Mouse (Mus musculus) spleen, postnatal 36 days (tissue): Measurements from ENCODE around the gene Nipal3.
A peak's percentile ranks its signal among the peaks of the same experiment; 100 is the strongest.

Source experiments
- DNase-seq, 2 experiments: peaks; one replicate each; pipeline ENCODE4 v3.0.0; 2022; ENCODE audit warnings: low spot score in 2 of 2, mixed read lengths in 1 of 2

Gene Nipal3

DNA sequence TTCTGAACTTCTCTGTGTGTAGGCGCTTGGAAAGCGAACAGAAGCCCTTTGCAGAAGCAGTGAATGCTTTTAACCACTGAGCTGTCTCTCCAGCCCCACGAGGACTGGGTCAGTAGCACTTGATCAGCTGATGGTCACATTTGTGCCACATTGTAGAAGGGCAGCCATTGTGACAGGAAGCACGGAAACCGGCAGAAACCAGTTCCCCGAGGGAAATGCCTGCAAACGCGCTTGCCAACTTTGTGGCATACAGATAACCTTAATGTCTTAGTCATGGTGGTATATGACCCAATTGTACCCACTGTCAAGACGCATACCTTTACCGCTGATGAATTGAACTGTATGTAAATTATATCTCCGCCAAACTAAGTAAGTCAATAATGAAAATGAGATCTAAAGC is 11.0 kb upstream of the Nipal3 start:
- DNase-seq = no peak

DNA sequence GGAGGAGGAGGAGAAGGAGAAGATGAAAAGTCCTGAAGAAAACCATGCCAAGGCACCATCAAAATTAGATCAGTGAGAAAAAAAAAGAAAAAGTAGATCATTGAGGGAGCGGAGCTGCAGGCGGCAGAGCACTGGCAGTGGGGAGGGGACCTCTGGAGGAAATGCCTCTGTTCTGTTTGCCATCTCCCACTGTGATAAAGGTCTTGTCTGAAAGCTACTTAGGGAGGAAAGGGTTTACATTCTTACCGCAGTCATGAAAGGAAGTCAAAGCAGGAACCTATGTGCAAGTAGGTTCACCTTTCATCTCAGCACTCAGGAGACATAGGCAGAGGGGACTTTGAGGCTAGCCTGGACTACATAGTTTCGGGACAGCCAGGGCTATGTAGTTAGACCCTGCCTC is 6.7 kb upstream of the Nipal3 start:
- DNase-seq = no peak

DNA sequence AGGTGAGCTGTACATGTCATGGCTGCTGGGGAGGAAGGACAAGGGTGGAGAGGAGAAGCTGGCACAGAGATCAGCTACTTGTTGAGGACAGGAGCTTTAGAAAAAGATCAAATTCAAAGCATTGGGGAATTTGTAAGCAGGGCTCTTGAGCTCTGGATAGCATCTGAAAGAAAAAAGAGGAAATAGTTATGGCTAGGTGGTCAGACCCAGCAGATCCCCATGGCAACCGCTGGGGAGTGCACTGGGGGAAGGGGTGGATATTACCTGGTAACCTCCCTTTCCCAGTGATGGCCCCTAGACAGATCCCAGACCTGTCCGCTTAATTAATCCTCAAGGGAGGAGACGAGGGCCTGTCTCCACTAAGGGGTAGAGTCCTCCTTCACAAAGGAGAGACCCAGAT is 5.0 kb upstream of the Nipal3 start:
- DNase-seq = peak; percentile 63 to 64

- no peak for DNase-seq
Observed at GRCm38 (mm10) chr4:135498136-135498535, 3.3 kb upstream of the Nipal3 start.

- DNase-seq = peak in 1 of 2 experiments; percentile 21
Observed at GRCm38 (mm10) chr4:135495810-135496209, 972 bp upstream of the Nipal3 start.

DNA sequence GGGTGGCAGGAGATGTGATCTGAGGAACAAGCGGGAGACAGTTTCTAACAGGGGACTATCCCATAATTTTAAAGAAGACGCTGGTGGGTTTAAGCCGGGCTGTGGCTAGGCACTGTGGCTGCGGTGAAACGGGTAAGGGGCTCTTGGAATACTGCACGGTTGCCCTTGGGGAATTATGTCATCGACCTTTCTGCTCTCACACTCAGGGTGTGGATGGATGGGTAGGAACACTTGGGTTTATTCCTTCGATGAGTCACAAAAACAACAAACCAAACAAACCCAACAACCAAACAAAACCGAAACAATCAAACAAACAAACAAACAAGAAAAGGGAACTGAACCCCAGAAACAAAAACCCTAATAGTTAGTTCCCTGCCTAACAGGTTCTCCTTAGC is 556 bp upstream of the Nipal3 start:
- DNase-seq = no peak

DNA sequence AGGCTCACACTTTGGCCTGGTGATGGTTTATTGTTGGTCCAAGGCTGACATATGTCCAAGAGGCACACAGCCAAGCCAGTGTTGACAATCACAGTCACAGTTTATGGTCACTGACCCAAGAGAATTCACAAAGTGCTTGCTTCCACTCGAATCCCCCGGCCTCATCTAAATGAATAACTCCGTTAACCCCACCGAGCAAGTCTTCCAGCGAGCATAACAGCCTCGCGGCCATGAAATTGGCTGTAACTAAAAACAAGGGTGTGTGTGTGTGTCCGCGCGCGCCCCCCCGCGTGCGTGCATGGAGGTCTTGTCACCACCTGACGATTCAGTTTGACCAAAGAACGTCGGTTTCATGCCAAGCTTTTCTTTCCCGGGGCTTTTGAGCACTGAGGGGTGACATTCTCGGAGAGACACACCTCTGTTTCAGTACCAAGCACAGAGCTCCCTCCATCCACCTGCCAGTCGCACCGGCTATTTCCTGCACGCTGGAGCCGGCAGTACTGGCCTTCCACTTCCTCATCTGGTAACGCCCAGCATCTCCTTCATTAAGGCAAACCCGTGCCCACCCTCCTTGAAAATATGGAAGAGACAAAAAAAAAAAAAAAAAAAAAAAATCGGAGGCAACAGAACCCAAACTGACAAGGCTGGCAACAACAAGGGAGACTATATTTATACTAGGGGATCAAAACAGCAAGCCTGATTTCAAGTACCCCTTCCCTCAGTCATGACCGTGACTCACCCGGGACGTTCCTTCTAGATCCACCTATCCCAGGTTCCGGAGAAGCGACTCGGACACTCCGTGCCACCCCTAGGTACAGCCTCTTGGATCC is 932 bp downstream of the Nipal3 start:
- DNase-seq = peak; percentile 55 to 57

DNA sequence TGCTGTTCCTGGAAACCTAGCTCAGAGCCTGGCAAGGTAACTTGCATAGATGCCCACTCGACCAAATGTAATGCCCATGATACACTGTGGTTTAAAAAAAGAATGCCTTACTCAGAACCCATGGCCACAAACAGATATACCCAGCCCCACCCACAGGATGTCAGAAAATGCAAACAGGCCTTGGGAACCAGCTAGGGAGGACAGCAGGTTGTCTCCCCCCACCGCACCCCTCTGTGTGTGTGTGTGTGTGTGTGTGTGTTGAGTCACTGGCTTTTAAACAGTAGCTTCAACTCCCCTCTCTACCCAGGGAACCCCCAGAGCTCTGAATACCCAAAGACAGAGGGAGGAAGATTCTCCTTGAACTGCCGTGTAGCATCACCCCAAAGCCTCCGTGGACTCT is 1.6 kb downstream of the Nipal3 start:
- peak; percentile 49 to 51 for DNase-seq

DNA sequence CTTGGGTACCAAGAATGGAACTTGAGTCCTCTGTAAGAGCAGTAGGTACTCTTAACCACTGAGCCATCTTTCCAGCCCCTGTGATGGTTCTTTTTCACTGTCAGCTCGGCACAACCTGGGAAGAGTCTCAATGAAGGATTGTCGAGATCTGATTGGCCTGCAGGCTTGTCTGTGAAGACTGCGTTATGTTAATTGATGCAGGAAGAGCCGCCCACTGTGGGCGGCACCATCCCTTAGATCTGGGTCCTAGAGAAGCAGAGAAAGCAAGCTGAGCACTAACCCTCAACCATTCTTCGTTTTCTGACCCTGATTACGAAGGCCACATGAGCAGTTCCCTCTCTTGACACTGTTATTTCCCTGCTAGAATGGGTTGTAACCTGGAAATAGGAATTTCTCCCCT is 5.6 kb downstream of the Nipal3 start:
- no peak for DNase-seq

DNA sequence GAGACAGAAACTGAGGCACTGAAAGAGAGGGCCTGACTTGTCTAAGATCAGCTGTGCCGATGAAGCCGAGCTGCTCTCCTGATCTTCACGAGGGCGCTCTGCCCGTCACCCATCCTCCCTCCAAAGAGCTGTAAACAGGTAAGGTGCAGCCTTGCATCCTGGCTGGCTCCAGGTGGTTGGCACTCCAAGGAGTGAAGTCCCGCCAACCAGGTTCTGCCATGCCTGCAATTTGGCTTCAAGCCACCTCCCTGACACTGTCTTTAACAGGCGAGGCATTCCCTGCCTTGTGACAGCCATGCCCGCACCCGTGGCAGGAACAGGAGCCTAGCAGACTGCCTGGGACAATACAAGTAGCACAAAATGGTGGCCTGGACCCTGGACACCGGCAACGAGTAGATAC is 8.5 kb downstream of the Nipal3 start:
- DNase-seq = no peak

- DNase-seq = no peak
Observed at GRCm38 (mm10) chr4:135485086-135485485, 9.8 kb downstream of the Nipal3 start.

DNA sequence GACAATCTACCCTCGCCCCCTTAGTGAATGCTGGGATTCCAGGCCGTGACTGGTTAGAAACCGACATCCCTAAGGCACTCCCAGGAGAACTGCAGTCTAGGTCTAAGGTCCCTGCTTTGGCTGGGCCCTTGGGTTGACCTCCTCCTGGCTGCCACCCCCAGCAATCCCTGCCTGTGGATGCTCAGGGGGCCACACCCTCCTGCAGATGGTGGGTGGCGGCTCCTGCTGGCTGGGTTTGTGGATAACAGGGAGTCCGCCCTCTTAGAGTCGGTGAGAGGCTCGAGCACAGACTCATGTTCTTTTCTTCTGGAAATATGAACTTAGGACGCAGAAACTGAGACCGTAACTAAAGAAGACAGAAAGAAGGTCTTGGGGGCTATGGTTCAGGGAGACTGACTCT is 14.5 kb downstream of the Nipal3 start:
- DNase-seq = no peak

GRCm38 (mm10) chr4:135477851-135478250 is 17.0 kb downstream of the Nipal3 start:
- no peak for DNase-seq

DNA sequence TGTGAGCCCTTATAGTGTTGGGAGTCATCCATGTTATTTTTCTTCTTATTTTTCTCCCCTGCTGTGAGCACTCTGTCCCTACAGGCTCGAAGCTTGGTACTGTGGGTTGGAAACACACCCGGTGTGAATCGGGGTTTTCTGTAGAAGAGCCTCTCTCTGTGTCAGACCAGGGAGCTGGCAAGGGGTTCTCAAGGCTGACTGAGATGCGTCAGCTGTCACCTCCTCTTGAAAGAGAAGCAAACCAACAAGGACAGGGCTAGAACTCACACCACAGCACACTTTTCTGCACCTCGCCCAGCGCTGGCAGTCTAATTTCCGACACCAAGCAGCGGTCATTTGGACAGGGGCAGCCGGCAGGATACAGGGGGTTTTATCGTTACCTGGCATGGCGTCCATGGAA is 31.4 kb downstream of the Nipal3 start:
- no peak for DNase-seq

- DNase-seq = no peak
Observed at GRCm38 (mm10) chr4:135453572-135453971, 41.3 kb downstream of the Nipal3 start.

GRCm38 (mm10) chr4:135453164-135453563 is 41.7 kb downstream of the Nipal3 start:
- DNase-seq = no peak

GRCm38 (mm10) chr4:135451360-135452015 is 43.4 kb downstream of the Nipal3 start:
- DNase-seq = no peak

- DNase-seq = no peak
Observed at GRCm38 (mm10) chr4:135442473-135442872, 52.4 kb downstream of the Nipal3 start.

- DNase-seq = peak; percentile 45 to 66
Observed at GRCm38 (mm10) chr4:135439904-135440522, 54.8 kb downstream of the Nipal3 start.

GRCm38 (mm10) chr4:135439188-135439647 is 55.6 kb downstream of the Nipal3 start:
- DNase-seq = peak; percentile 82 to 85

GRCm38 (mm10) chr4:135437924-135438323 is 56.9 kb downstream of the Nipal3 start:
- DNase-seq = peak; percentile 23 to 31

GRCm38 (mm10) chr4:135436291-135436690 is 58.5 kb downstream of the Nipal3 start:
- no peak for DNase-seq

DNA sequence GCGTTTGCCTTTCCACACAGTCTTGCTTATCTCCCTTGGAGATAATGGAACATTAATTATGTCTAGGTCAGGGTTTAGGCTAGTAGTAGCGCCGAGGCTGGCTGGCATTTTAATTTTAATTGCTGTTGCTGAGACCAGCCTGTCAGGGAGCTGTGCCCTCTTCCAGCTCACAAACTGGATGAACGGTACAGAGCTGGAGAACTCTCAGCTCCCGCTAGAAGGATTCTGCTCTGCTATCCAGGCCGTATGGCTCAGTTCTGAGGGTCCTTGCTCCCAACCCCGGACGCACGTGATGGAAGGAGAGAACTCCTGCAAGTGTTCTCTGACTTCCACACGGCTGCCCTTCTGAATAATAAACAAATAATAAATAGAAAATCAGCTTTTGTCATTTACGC is 60.4 kb downstream of the Nipal3 start:
- DNase-seq = no peak
